Mouse (Mus musculus) heart, adult 2 months (tissue): ENCODE data around the gene Pik3r5.

ENCODE experiments used
- CTCF ChIP-seq: fragments of 200-600 bp; IDR thresholded peaks from 2 replicates; pipeline ENCODE4 v1.8.1; 2022; ENCODE audit warnings: antibody characterized with exemption, mild to moderate bottlenecking, moderate library complexity
- POLR2A ChIP-seq: fragments of 200-500 bp; IDR thresholded peaks from 2 replicates; pipeline ENCODE4 v1.6.1; 2011; ENCODE audit warnings: mild to moderate bottlenecking, low read depth, low read length, control low read depth; ENCODE audit not compliant: insufficient read depth

DNA sequence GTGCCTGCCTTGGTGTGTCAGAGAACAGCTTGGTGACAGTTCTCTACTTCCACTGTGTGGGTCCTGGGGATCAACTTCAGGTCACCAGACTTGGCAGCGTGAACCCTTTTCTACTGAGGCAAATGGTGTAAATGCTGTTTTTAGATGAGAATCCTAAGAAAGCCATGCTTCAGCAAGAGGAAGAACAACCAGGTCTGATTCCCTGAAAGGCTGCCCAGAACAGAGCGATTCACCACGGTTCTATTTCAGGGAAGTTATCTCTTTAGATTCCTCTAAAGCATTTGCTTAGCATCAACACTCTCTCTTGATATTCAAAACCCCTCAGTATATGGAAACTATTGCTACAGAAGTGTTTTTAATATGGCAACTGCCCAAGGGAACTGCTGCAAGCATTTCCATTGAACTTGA lies 46.7 kb downstream of the Pik3r5 start:
- no peak for TF ChIP-seq CTCF
- TF ChIP-seq POLR2A: no peak
